Mouse (Mus musculus) MEL-GATA-1-ER (cell line): ENCODE data around the gene Ugt1a8.
"Not testable (repeated sequence)": the region's sequence is repeated elsewhere in the genome, so short reads cannot be mapped to it uniquely, and the experiment has no call there.

Experiments
- DNase-seq: peaks from one replicate; pipeline ENCODE4 v3.0.0-alpha.2; 2012; ENCODE audit warnings: low read depth; ENCODE audit errors: extremely low read depth

Gene Ugt1a8

GRCm38 (mm10) chr1:88109027-88109557, 21.5 kb downstream of the Ugt1a8 start:
- DNase-seq: not testable (repeated sequence)

GRCm38 (mm10) chr1:88109604-88110003, 22.0 kb downstream of the Ugt1a8 start:
- not testable (repeated sequence) for DNase-seq

GRCm38 (mm10) chr1:88112769-88113168, 25.2 kb downstream of the Ugt1a8 start:
- DNase-seq: not testable (repeated sequence)

GRCm38 (mm10) chr1:88120550-88120949, 32.9 kb downstream of the Ugt1a8 start:
- DNase-seq: not testable (repeated sequence)

- DNase-seq: not testable (repeated sequence)
Observed at GRCm38 (mm10) chr1:88121521-88121920, 33.9 kb downstream of the Ugt1a8 start.

- DNase-seq: not testable (repeated sequence)
Observed at GRCm38 (mm10) chr1:88125827-88126360, 38.3 kb downstream of the Ugt1a8 start.

GRCm38 (mm10) chr1:88129091-88129490, 41.5 kb downstream of the Ugt1a8 start:
- not testable (repeated sequence) for DNase-seq

GRCm38 (mm10) chr1:88130223-88130622, 42.6 kb downstream of the Ugt1a8 start:
- not testable (repeated sequence) for DNase-seq

GRCm38 (mm10) chr1:88133908-88134456, 46.4 kb downstream of the Ugt1a8 start:
- no peak for DNase-seq

GRCm38 (mm10) chr1:88134457-88135011, 46.9 kb downstream of the Ugt1a8 start, which contains the start of gene Ugt1a6a:
TSS of gene Ugt1a6a (plus strand) at chr1:88134809.
- not testable (repeated sequence) for DNase-seq

GRCm38 (mm10) chr1:88135229-88135904, 47.8 kb downstream of the Ugt1a8 start:
- not testable (repeated sequence) for DNase-seq

GRCm38 (mm10) chr1:88136646-88137045, 49.0 kb downstream of the Ugt1a8 start:
- DNase-seq: no peak

- no peak for DNase-seq
Observed at GRCm38 (mm10) chr1:88137264-88137663, 49.7 kb downstream of the Ugt1a8 start.

GRCm38 (mm10) chr1:88138145-88138544, 50.5 kb downstream of the Ugt1a8 start:
- no peak for DNase-seq

- not testable (repeated sequence) for DNase-seq
Observed at GRCm38 (mm10) chr1:88140492-88140891, 52.9 kb downstream of the Ugt1a8 start.

- not testable (repeated sequence) for DNase-seq
Observed at GRCm38 (mm10) chr1:88143966-88144675, 56.5 kb downstream of the Ugt1a8 start.

- not testable (repeated sequence) for DNase-seq
Observed at GRCm38 (mm10) chr1:88145278-88145677, 57.7 kb downstream of the Ugt1a8 start.

- not testable (repeated sequence) for DNase-seq
Observed at GRCm38 (mm10) chr1:88150133-88150532, 62.5 kb downstream of the Ugt1a8 start.

GRCm38 (mm10) chr1:88158430-88158829, 70.8 kb downstream of the Ugt1a8 start:
- no peak for DNase-seq

- DNase-seq: no peak
Observed at GRCm38 (mm10) chr1:88165711-88166110, 78.1 kb downstream of the Ugt1a8 start, which contains the start of gene Ugt1a5. TSS of gene Ugt1a5 (plus strand) at chr1:88166012.

- DNase-seq: not testable (repeated sequence)
Observed at GRCm38 (mm10) chr1:88172190-88172589, 84.6 kb downstream of the Ugt1a8 start.
